Mouse (Mus musculus) liver, adult 2 months (tissue): ENCODE measurements around the gene Gspt1. TPM values are rescaled to one million over a fixed set of nuclear protein-coding genes. Genes with fewer than 3 reads are reported as not detected.

ENCODE experiments used
- DNase-seq: peaks from one replicate; pipeline ENCODE4 v3.0.0-alpha.2; 2011; ENCODE audit warnings: low read depth, low spot score; ENCODE audit errors: extremely low read depth
- H3K27ac ChIP-seq: fragments of 200-500 bp; replicated peaks from 2 replicates; pipeline ENCODE4 v1.5.1; 2012; ENCODE audit warnings: low read depth, mild to moderate bottlenecking, control low read depth, inconsistent platforms, low read length; ENCODE audit not compliant: insufficient read depth
- H3K27me3 ChIP-seq: fragments of 200-500 bp; 2 replicates; pipeline ENCODE4 v1.6.1; 2012; ENCODE audit warnings: mild to moderate bottlenecking, moderate library complexity, low read length, inconsistent platforms; ENCODE audit not compliant: control insufficient read depth, insufficient read depth
- H3K36me3 ChIP-seq: fragments of 200-500 bp; 2 replicates; pipeline ENCODE4 v1.6.1; 2012; ENCODE audit warnings: low read length, inconsistent platforms; ENCODE audit not compliant: control insufficient read depth, insufficient read depth
- H3K4me1 ChIP-seq: fragments of 200-500 bp; 2 replicates; pipeline ENCODE4 v1.6.1; 2011; ENCODE audit warnings: low read length; ENCODE audit not compliant: control insufficient read depth, insufficient read depth
- H3K4me3 ChIP-seq: fragments of 200-500 bp; 2 replicates; pipeline ENCODE4 v1.5.1; 2011; ENCODE audit warnings: low read depth, mild to moderate bottlenecking, control low read depth, low read length, moderate library complexity; ENCODE audit not compliant: insufficient read depth
- H3K79me2 ChIP-seq: fragments of 200-500 bp; 2 replicates; pipeline ENCODE4 v1.6.1; 2012; ENCODE audit warnings: inconsistent platforms, mild to moderate bottlenecking, low read length, moderate library complexity; ENCODE audit not compliant: control insufficient read depth, insufficient read depth
- H3K9ac ChIP-seq: fragments of 200-500 bp; 2 replicates; pipeline ENCODE4 v1.6.1; 2012; ENCODE audit warnings: low read depth, mild to moderate bottlenecking, control low read depth, inconsistent platforms, low read length
- CTCF ChIP-seq: fragments of 200-500 bp; IDR thresholded peaks from 2 replicates; pipeline ENCODE4 v1.5.1; 2011; ENCODE audit warnings: low read depth, low read length, control low read depth
- POLR2A ChIP-seq: fragments of 200-500 bp; IDR thresholded peaks from 2 replicates; pipeline ENCODE4 v1.6.1; 2011; ENCODE audit warnings: low read length, control low read depth; ENCODE audit not compliant: insufficient read depth; ENCODE audit errors: extremely low read depth
- WGBS: fragments of 180-500 bp; shearing (Covaris S2); methylation state at CpG from one replicate; pipeline ENCODE4 v1.1.7; 2018; 5-methylcytosine and 5-hydroxymethylcytosine counted together
- polyA plus RNA-seq: library from polyadenylated mRNA; depleted of rRNA; stranded (reverse); fragments of >200 nt; gene quantifications from 2 replicates; pipeline ENCODE4 v1.2.3, GENCODE M21; 2012
- total RNA-seq: library from RNA; depleted of rRNA; stranded (reverse); fragments of >200 nt; gene quantifications from 2 replicates; pipeline ENCODE4 v1.2.3, GENCODE M21; 2014

Gspt1 gene
- total and polyA plus RNA-seq, 2 experiments, result 19.7 to 35.9 TPM

GRCm38 (mm10) chr16:11201740-11202394, 52.3 kb downstream of the Gspt1 start:
- H3K4me1 ChIP-seq, result peaks cover 4% of the 10 kb centered on the region
- no peak overlapping the region for H3K27ac ChIP-seq
- H3K4me3 ChIP-seq, result no peak overlapping the region

GRCm38 (mm10) chr16:11200247-11200646, 53.9 kb downstream of the Gspt1 start:
- peaks cover 48% of the 10 kb centered on the region for H3K36me3 ChIP-seq
- WGBS, result 89% methylated on average over 3 of the region's 3 CpGs

More at GRCm38 (mm10) chr16:11201740-11202394, 52.3 kb downstream of the Gspt1 start:
- Histone ChIP-seq H3K9ac (no peak overlapping the region), H3K79me2 (no peaks in the 10 kb centered on the region), H3K36me3 (peaks cover 32% of the 10 kb centered on the region), H3K27me3 (no peaks in the 10 kb centered on the region)
- TF ChIP-seq CTCF (no peak), POLR2A (no peak)
- WGBS, result 73% methylated on average over 6 of the region's 6 CpGs
- DNase-seq, result no peak

GRCm38 (mm10) chr16:11198467-11198866, 55.7 kb downstream of the Gspt1 start:
- H3K27ac ChIP-seq, result no peak overlapping the region
- 83% methylated on average over 2 of the region's 2 CpGs for WGBS
- H3K9ac ChIP-seq, result no peak overlapping the region
- H3K36me3 ChIP-seq, result peaks cover 62% of the 10 kb centered on the region
- no peak overlapping the region for H3K4me3 ChIP-seq
- TF ChIP-seq CTCF (no peak), POLR2A (no peak)
- H3K4me1 ChIP-seq, result peaks cover 4% of the 10 kb centered on the region
- DNase-seq, result no peak
- no peaks in the 10 kb centered on the region for H3K27me3 ChIP-seq
- no peaks in the 10 kb centered on the region for H3K79me2 ChIP-seq

More at GRCm38 (mm10) chr16:11200247-11200646, 53.9 kb downstream of the Gspt1 start:
- H3K4me1 ChIP-seq, result peaks cover 4% of the 10 kb centered on the region
- H3K27me3 ChIP-seq, result no peaks in the 10 kb centered on the region
- TF ChIP-seq POLR2A (no peak), CTCF (no peak)
- no peaks in the 10 kb centered on the region for H3K79me2 ChIP-seq
- no peak for DNase-seq
- no peak overlapping the region for H3K4me3 ChIP-seq
- H3K9ac ChIP-seq, result no peak overlapping the region
- no peak overlapping the region for H3K27ac ChIP-seq

- no peaks in the 10 kb centered on the region for H3K79me2 ChIP-seq
- H3K4me1 ChIP-seq, result peaks cover 4% of the 10 kb centered on the region
- no peak for TF ChIP-seq POLR2A
- peaks cover 74% of the 10 kb centered on the region for H3K36me3 ChIP-seq
- WGBS, result 90% methylated on average over 4 of the region's 4 CpGs
- H3K27ac ChIP-seq, result no peak overlapping the region
- DNase-seq, result no peak
- H3K4me3 ChIP-seq, result no peak overlapping the region
- no peaks in the 10 kb centered on the region for H3K27me3 ChIP-seq
- H3K9ac ChIP-seq, result no peak overlapping the region
These were observed 57.1 kb downstream of the Gspt1 start for GRCm38 (mm10) chr16:11197052-11197451.

- Histone ChIP-seq H3K36me3 (peaks cover 54% of the 10 kb centered on the region), H3K27me3 (no peaks in the 10 kb centered on the region), H3K79me2 (no peaks in the 10 kb centered on the region), H3K4me1 (no peaks in the 10 kb centered on the region), H3K9ac (no peak overlapping the region), H3K27ac (no peak overlapping the region), H3K4me3 (no peak overlapping the region)
- no peak for DNase-seq
- 94% methylated on average over 2 of the region's 2 CpGs for WGBS
- TF ChIP-seq POLR2A (no peak), CTCF (no peak)
These were observed 60.9 kb downstream of the Gspt1 start for GRCm38 (mm10) chr16:11193231-11193630.

- DNase-seq, result no peak
- no peak overlapping the region for H3K27ac ChIP-seq
- WGBS, result 79% methylated on average over 7 of the region's 7 CpGs
These were observed 64.0 kb downstream of the Gspt1 start for GRCm38 (mm10) chr16:11190150-11190549.

More at GRCm38 (mm10) chr16:11190150-11190549, 64.0 kb downstream of the Gspt1 start:
- Histone ChIP-seq H3K9ac (no peak overlapping the region), H3K27me3 (no peaks in the 10 kb centered on the region), H3K4me3 (no peak overlapping the region), H3K4me1 (no peaks in the 10 kb centered on the region), H3K36me3 (peaks cover 26% of the 10 kb centered on the region), H3K79me2 (no peaks in the 10 kb centered on the region)
- TF ChIP-seq CTCF, result no peak
- no peak for TF ChIP-seq POLR2A
